Mouse (Mus musculus) lung, postnatal 14 days (tissue): Measurements from ENCODE around the gene Mmaa.

Source experiments
- DNase-seq: peaks from one replicate; pipeline ENCODE4 v3.0.0; 2021

The Mmaa gene

GRCm38 (mm10) chr8:79288250-79288649 is 6.5 kb downstream of the Mmaa start:
- DNase-seq, result no peak

GRCm38 (mm10) chr8:79286424-79286823 is 8.3 kb downstream of the Mmaa start:
- no peak for DNase-seq

GRCm38 (mm10) chr8:79284626-79285025 is 10.1 kb downstream of the Mmaa start:
- DNase-seq, result no peak

- no peak for DNase-seq
These were observed 13.3 kb downstream of the Mmaa start for GRCm38 (mm10) chr8:79281376-79281890.

- DNase-seq, result no peak
These were observed 17.4 kb downstream of the Mmaa start for GRCm38 (mm10) chr8:79277264-79277870.

GRCm38 (mm10) chr8:79274940-79275339 is 19.8 kb downstream of the Mmaa start:
- no peak for DNase-seq

- DNase-seq, result no peak
These were observed 21.0 kb downstream of the Mmaa start for GRCm38 (mm10) chr8:79273776-79274175.

GRCm38 (mm10) chr8:79272676-79273075 is 22.1 kb downstream of the Mmaa start:
- no peak for DNase-seq

- DNase-seq, result no peak
These were observed 25.8 kb downstream of the Mmaa start for GRCm38 (mm10) chr8:79268921-79269320.

- DNase-seq, result no peak
These were observed 32.8 kb downstream of the Mmaa start for GRCm38 (mm10) chr8:79261920-79262319.

GRCm38 (mm10) chr8:79256076-79256705 is 38.5 kb downstream of the Mmaa start:
- no peak for DNase-seq

GRCm38 (mm10) chr8:79253742-79254141 is 41.0 kb downstream of the Mmaa start:
- DNase-seq, result no peak

GRCm38 (mm10) chr8:79248470-79248869 is 46.3 kb downstream of the Mmaa start, which contains the start of gene 1700011L22Rik:
Gene 1700011L22Rik, minus strand, starts transcription at chr8:79248570.
- no peak for DNase-seq

- no peak for DNase-seq
These were observed 51.3 kb downstream of the Mmaa start for GRCm38 (mm10) chr8:79243422-79243821.

- no peak for DNase-seq
These were observed 54.7 kb downstream of the Mmaa start for GRCm38 (mm10) chr8:79239996-79240395.

GRCm38 (mm10) chr8:79239320-79239719 is 55.4 kb downstream of the Mmaa start:
- no peak for DNase-seq

GRCm38 (mm10) chr8:79229266-79229888 is 65.4 kb downstream of the Mmaa start:
- DNase-seq, result no peak

GRCm38 (mm10) chr8:79227916-79228315 is 66.8 kb downstream of the Mmaa start:
- no peak for DNase-seq

GRCm38 (mm10) chr8:79227194-79227593 is 67.5 kb downstream of the Mmaa start:
- no peak for DNase-seq

GRCm38 (mm10) chr8:79226046-79226445 is 68.7 kb downstream of the Mmaa start:
- no peak for DNase-seq

GRCm38 (mm10) chr8:79225586-79225985 is 69.2 kb downstream of the Mmaa start:
- no peak for DNase-seq

- no peak for DNase-seq
These were observed 70.4 kb downstream of the Mmaa start for GRCm38 (mm10) chr8:79224363-79224762.

GRCm38 (mm10) chr8:79222752-79223141 is 72.0 kb downstream of the Mmaa start:
- no peak for DNase-seq

- DNase-seq, result no peak
These were observed 72.5 kb downstream of the Mmaa start for GRCm38 (mm10) chr8:79222106-79222751.
